In the genomic region with DNA sequence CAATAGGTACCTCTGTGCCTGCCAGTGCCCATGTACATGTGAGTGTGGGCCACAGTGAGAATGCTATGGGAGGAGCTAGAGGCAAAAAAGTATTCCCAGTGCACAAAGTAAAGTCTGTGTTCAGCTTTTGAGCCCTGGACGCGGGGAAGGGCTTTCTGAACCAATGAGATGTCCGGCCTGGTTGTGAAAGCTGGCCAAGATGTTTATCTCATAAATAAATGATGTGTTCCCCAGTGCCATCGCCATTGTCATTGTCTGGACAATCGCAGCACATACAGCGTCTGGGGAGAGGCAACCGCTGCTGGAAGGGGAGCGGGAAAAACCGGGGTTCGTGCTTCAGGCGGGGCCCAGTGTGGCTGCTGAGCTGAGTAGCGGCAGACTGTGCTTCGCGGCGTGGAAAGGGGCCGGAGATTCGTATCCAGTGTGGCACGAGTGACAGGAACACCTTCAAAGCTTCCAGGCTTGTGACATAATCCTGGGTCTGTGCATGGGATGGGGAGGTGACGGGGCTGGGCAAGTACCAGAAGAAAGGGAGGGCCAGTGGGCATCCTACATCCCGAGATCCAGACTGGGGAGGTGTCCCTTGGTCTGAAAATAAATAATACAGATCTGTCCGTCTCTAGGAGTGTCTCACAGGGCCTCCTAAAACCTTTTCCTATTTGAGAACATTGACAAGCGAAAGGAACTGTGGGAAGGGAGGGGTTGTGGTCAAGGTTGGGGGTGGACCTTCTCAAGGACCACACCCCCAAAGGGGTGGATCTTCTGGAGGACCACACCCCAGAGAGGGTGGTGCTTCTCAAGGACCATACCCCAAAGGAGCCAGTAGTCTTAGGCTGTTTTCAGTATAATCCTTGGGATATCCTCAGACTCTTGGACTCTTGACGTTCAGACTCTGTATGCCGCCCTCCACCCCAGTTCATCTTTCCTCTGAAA, we compare ENCODE assay signal across 12 mouse cellular contexts. TPM values are rescaled to one million over a fixed set of nuclear protein-coding genes. Genes with fewer than 3 reads are reported as not detected.
DNase-seq lines count a peak whose midpoint lies in the region; ATAC-seq and TF ChIP-seq lines count a peak whose summit lies in the region.
"Had no signal": no experiment of that assay in that cellular context is flagged by ENCODE, and none has a peak within 500 bp of the region (broad histone marks: within the 10 kb centered on the region; RNA-seq: fewer than 3 reads in every experiment).

No protein-coding gene starts in this region.

- no peak for ATAC-seq in liver, embryonic 12.5 days
- peak; percentile 9; the same call in 1 of the 2 replicates for ATAC-seq in heart, postnatal 0 days (ENCODE audit: insufficient read depth, low read depth)
- ATAC-seq in midbrain, embryonic 15.5 days (replicated peaks) = peak; percentile 25; the same call in 1 of the 2 replicates
- ATAC-seq: forebrain, embryonic 14.5 days had no signal

- H3K27ac ChIP-seq in liver, embryonic 12.5 days = no peak overlapping the region
- peak overlapping the region; percentile 100 for H3K27ac ChIP-seq in heart, postnatal 0 days (ENCODE audit: low read depth)
- H3K27ac ChIP-seq in midbrain, embryonic 15.5 days = no peak overlapping the region

- no peak overlapping the region for H3K4me3 ChIP-seq in liver, embryonic 12.5 days
- H3K4me3 ChIP-seq in heart, postnatal 0 days (ENCODE audit: low read depth, low read length) = no peak overlapping the region
- no peak overlapping the region for H3K4me3 ChIP-seq in midbrain, embryonic 15.5 days

- H3K9ac ChIP-seq in liver, embryonic 12.5 days = no peak overlapping the region
- peak overlapping the region; percentile 33; the same call in 1 of the 2 replicates for H3K9ac ChIP-seq in heart, postnatal 0 days (replicated peaks; ENCODE audit: low read depth, low read length)
- H3K9ac ChIP-seq in midbrain, embryonic 15.5 days = no peak overlapping the region

- H3K27me3 ChIP-seq in liver, embryonic 12.5 days (replicated peaks) = peaks cover 26% of the 10 kb centered on the region
- no peaks in the 10 kb centered on the region for H3K27me3 ChIP-seq in heart, postnatal 0 days (ENCODE audit: control insufficient read depth, insufficient read depth, low read length)
- H3K27me3 ChIP-seq in midbrain, embryonic 15.5 days (replicated peaks) = no peaks in the 10 kb centered on the region

- peaks cover 6% of the 10 kb centered on the region; the same call in 1 of the 2 replicates for H3K4me1 ChIP-seq in liver, embryonic 12.5 days
- H3K4me1 ChIP-seq in heart, postnatal 0 days (ENCODE audit: control insufficient read depth, insufficient read depth) = peaks cover 60% of the 10 kb centered on the region
- no peaks in the 10 kb centered on the region for H3K4me1 ChIP-seq in midbrain, embryonic 15.5 days

- 56% methylated on average over 24 of the region's 24 CpGs for WGBS in liver, embryonic 12.5 days (ENCODE audit: insufficient replicate concordance)
- 52% methylated on average over 24 of the region's 24 CpGs for WGBS in heart, postnatal 0 days
- WGBS in midbrain, embryonic 15.5 days = 45% methylated on average over 24 of the region's 24 CpGs

- DNase-seq in embryo, embryonic 10.5 days (ENCODE audit: low spot score) = peak; percentile 22
- DNase-seq in embryo, embryonic 10 days (ENCODE audit: low spot score) = no peak
- no peak for DNase-seq in liver
- DNase-seq in heart, postnatal 0 days (ENCODE audit: low spot score) = no peak
- DNase-seq in ovary, postnatal 10 days (ENCODE audit: low spot score) = no peak
- no peak for DNase-seq in spleen, postnatal 14 days (ENCODE audit: low spot score in 2 of 2)
- DNase-seq: cerebellum, adult 9-11 months had no signal

- no peaks in the 10 kb centered on the region for H3K9me3 ChIP-seq in liver, embryonic 12.5 days (replicated peaks)
- H3K9me3 ChIP-seq in heart, postnatal 0 days (replicated peaks; ENCODE audit: control insufficient read depth, low read length) = no peaks in the 10 kb centered on the region
- no peaks in the 10 kb centered on the region for H3K9me3 ChIP-seq in midbrain, embryonic 15.5 days

- peak overlapping the region; percentile 21; the same call in 1 of the 2 replicates for H3K4me2 ChIP-seq in liver, embryonic 12.5 days
- peak overlapping the region; percentile 25 for H3K4me2 ChIP-seq in heart, postnatal 0 days (ENCODE audit: low read depth, low read length)
- H3K4me2 ChIP-seq in midbrain, embryonic 15.5 days = 0 out of 2 replicates have a peak overlapping the region, but pooled peaks have one; percentile 18

- no peaks in the 10 kb centered on the region for H3K36me3 ChIP-seq in liver, embryonic 12.5 days
- H3K36me3 ChIP-seq in heart, postnatal 0 days (replicated peaks; ENCODE audit: control insufficient read depth, insufficient read depth, low read length) = 0 out of 2 replicates have a peak, but pooled peaks cover 3% of the 10 kb centered on the region
- H3K36me3 ChIP-seq in midbrain, embryonic 15.5 days (replicated peaks) = no peaks in the 10 kb centered on the region

- TF ChIP-seq EP300 in heart, postnatal 0 days (IDR thresholded peaks at IDR 0.05; ENCODE audit: low read depth) = no peak

- TF ChIP-seq CTCF in heart, postnatal 0 days (IDR thresholded peaks at IDR 0.05; ENCODE audit: low read depth) = no peak

RNA-seq across cellular contexts. Expression of a gene that starts 2.5 kb away (rescaled TPM):
- polyA plus RNA-seq in liver, embryonic 12.5 days (2016; fragmentation: Nextera tagmentation; extraction: Ambion mirVana) = 0.17 and 0.20 TPM in 2 replicates
- total RNA-seq in heart, postnatal 0 days (2014; rRNA removed; ENCODE audit: low replicate concordance) = 518 and 526 TPM in 2 replicates
- 376 and 380 TPM in 2 replicates for polyA plus RNA-seq in heart, postnatal 0 days (2015; fragmentation: Nextera tagmentation; extraction: Ambion mirVana)
- 0.57 and 0.78 TPM in 2 replicates for polyA plus RNA-seq in midbrain, embryonic 15.5 days (2015; fragmentation: Nextera tagmentation; extraction: Ambion mirVana)

RNA-seq across cellular contexts. Expression of a gene that starts 8.9 kb away (rescaled TPM):
- not detected in 2 replicates for polyA plus RNA-seq in liver, embryonic 12.5 days (2016; fragmentation: Nextera tagmentation; extraction: Ambion mirVana)
- 5.9 and 8.6 TPM in 2 replicates for total RNA-seq in heart, postnatal 0 days (2014; rRNA removed; ENCODE audit: low replicate concordance)
- 8.4 and 8.7 TPM in 2 replicates for polyA plus RNA-seq in heart, postnatal 0 days (2015; fragmentation: Nextera tagmentation; extraction: Ambion mirVana)
- polyA plus RNA-seq in midbrain, embryonic 15.5 days (2015; fragmentation: Nextera tagmentation; extraction: Ambion mirVana) = 0.23 TPM in 1 of 2 replicates, not detected in the other
- total RNA-seq: layer of hippocampus, postnatal 25 days had no signal
- polyA plus RNA-seq: forebrain, embryonic 14.5 days; intestine, embryonic 14.5 days had no signal

Comparison
In these comparisons a context has a peak if more than half of its experiments do, and no peak if none do; other contexts are left out.
1. RNA of a gene that starts 2.5 kb away (polyA plus RNA-seq): 376 to 380 TPM in heart, postnatal 0 days; 0.57 to 0.78 TPM in midbrain, embryonic 15.5 days and 0.17 to 0.20 TPM in liver, embryonic 12.5 days; every median in the first group is over 100 times any median in the second.
2. Peak in every context shown above with its lines, with median percentiles within 50 percentile points of each other: H3K4me2 ChIP-seq.